Mouse (Mus musculus) CH12.LX (cell line): Measurements from ENCODE around the gene Xylb. TPM values are rescaled to one million over a fixed set of nuclear protein-coding genes. Genes with fewer than 3 reads are reported as not detected.

Experiments used
- DNase-seq: peaks from one replicate; pipeline ENCODE4 v3.0.0-alpha.2; 2013; ENCODE audit errors: extremely low read depth
- H3K27ac ChIP-seq: 2 replicates; pipeline ENCODE4 v1.5.1; 2012; ENCODE audit warnings: low read depth, mild to moderate bottlenecking, control low read depth, moderate library complexity; ENCODE audit not compliant: insufficient read depth
- H3K27me3 ChIP-seq: replicated peaks from 2 replicates; pipeline ENCODE3; 2012; ENCODE audit warnings: inconsistent platforms
- H3K36me3 ChIP-seq, 2 experiments: replicated peaks in 1 of 2; 2 replicates each; pipeline versions ENCODE3 to v1.6.1; 2012; ENCODE audit warnings: inconsistent platforms in 1 of 2, low read length in 1 of 2, mild to moderate bottlenecking in 1 of 2, mixed read lengths in 1 of 2, moderate library complexity in 1 of 2; ENCODE audit not compliant: control insufficient read depth in 1 of 2, insufficient read depth in 1 of 2
- H3K4me1 ChIP-seq, 2 experiments: 2 replicates each; pipeline ENCODE4 v1.6.1; 2012; ENCODE audit warnings: inconsistent platforms in 1 of 2, moderate library complexity in 1 of 2; ENCODE audit not compliant: insufficient read depth in 2 of 2, control insufficient read depth in 1 of 2
- H3K4me2 ChIP-seq: 2 replicates; pipeline ENCODE4 v1.6.1; 2012; ENCODE audit warnings: low read depth, mild to moderate bottlenecking, control low read depth; ENCODE audit not compliant: poor library complexity, insufficient read depth, severe bottlenecking
- H3K4me3 ChIP-seq, 3 experiments: fragments of 150-350 bp in 1 of 3; sonication (generic) in 1 of 3; replicated peaks in 1 of 3; 2 replicates each; pipeline versions ENCODE3 to v1.5.1; 2011 to 2012; ENCODE audit warnings: low read depth in 2 of 3, low read length in 2 of 3, mild to moderate bottlenecking in 2 of 3, moderate library complexity in 2 of 3, control low read depth in 1 of 3, improper control_type of control experiment in 1 of 3, inconsistent platforms in 1 of 3, mixed read lengths in 1 of 3; ENCODE audit not compliant: poor library complexity in 1 of 3
- H3K79me2 ChIP-seq: replicated peaks from 2 replicates; pipeline ENCODE4 v1.6.1; 2012; ENCODE audit warnings: mild to moderate bottlenecking, moderate library complexity; ENCODE audit not compliant: control insufficient read depth, poor library complexity, insufficient read depth, severe bottlenecking; ENCODE audit errors: extremely low read depth
- H3K9ac ChIP-seq: 2 replicates; pipeline ENCODE4 v1.6.1; 2012; ENCODE audit warnings: low read depth, mild to moderate bottlenecking, control low read depth, moderate library complexity; ENCODE audit not compliant: insufficient read depth
- H3K9me3 ChIP-seq: replicated peaks from 2 replicates; pipeline ENCODE3; 2012; ENCODE audit warnings: low read length, inconsistent platforms, mixed read lengths
- BHLHE40 ChIP-seq: IDR thresholded peaks from 2 replicates; pipeline ENCODE4 v1.6.1; 2011; ENCODE audit warnings: mild to moderate bottlenecking, low read depth, low read length, improper control_type of control experiment
- CHD2 ChIP-seq: IDR thresholded peaks from 2 replicates; pipeline ENCODE4 v1.6.1; 2011; ENCODE audit warnings: low read length, improper control_type of control experiment
- CTCF ChIP-seq, 2 experiments: IDR thresholded peaks in 1 of 2; conservative IDR thresholded peaks in 1 of 2; 2 replicates each; pipeline ENCODE4 v1.5.1; 2011 to 2012; ENCODE audit warnings: low read depth in 2 of 2, low read length in 2 of 2, improper control_type of control experiment in 1 of 2, inconsistent platforms in 1 of 2, mild to moderate bottlenecking in 1 of 2, moderate library complexity in 1 of 2
- ETS1 ChIP-seq: conservative IDR thresholded peaks from 2 replicates; pipeline ENCODE4 v1.6.1; 2012; ENCODE audit warnings: low read depth, mild to moderate bottlenecking, inconsistent platforms, low read length, improper control_type of control experiment, moderate library complexity
- HCFC1 ChIP-seq: IDR thresholded peaks from 2 replicates; pipeline ENCODE4 v1.6.1; 2012; ENCODE audit warnings: low read depth, mild to moderate bottlenecking, inconsistent platforms, low read length, improper control_type of control experiment
- KAT2A ChIP-seq: IDR thresholded peaks from 2 replicates; pipeline ENCODE4 v1.6.1; 2012; ENCODE audit warnings: low read length, improper control_type of control experiment, inconsistent platforms; ENCODE audit not compliant: insufficient replicate concordance
- MAFK ChIP-seq: IDR thresholded peaks from 2 replicates; pipeline ENCODE4 v1.6.1; 2011; ENCODE audit warnings: low read length, improper control_type of control experiment; ENCODE audit not compliant: insufficient replicate concordance
- MAX ChIP-seq: IDR thresholded peaks from 2 replicates; pipeline ENCODE4 v1.6.1; 2011; ENCODE audit warnings: low read length, improper control_type of control experiment
- MAZ ChIP-seq: IDR thresholded peaks from 2 replicates; pipeline ENCODE4 v1.6.1; 2012; ENCODE audit warnings: low read depth, mild to moderate bottlenecking, inconsistent platforms, low read length, improper control_type of control experiment, moderate library complexity
- NELFE ChIP-seq: IDR thresholded peaks from 2 replicates; pipeline ENCODE4 v1.6.1; 2011; ENCODE audit warnings: low read depth, low read length, improper control_type of control experiment
- SIN3A ChIP-seq: IDR thresholded peaks from 2 replicates; pipeline ENCODE4 v1.6.1; 2012; ENCODE audit warnings: low read length, improper control_type of control experiment, inconsistent platforms
- SMC3 ChIP-seq: IDR thresholded peaks from 2 replicates; pipeline ENCODE4 v1.6.1; 2011; ENCODE audit warnings: low read depth, low read length, improper control_type of control experiment
- USF1 ChIP-seq: IDR thresholded peaks from 2 replicates; pipeline ENCODE4 v1.6.1; 2014; ENCODE audit warnings: low read depth, mild to moderate bottlenecking, inconsistent platforms, low read length, improper control_type of control experiment
- USF2 ChIP-seq: conservative IDR thresholded peaks from 2 replicates; pipeline ENCODE4 v1.6.1; 2011; ENCODE audit warnings: low read depth, low read length, improper control_type of control experiment
- ZC3H11A ChIP-seq: IDR thresholded peaks from 2 replicates; pipeline ENCODE4 v1.6.1; 2012; ENCODE audit warnings: low read depth, mild to moderate bottlenecking, inconsistent platforms, low read length, improper control_type of control experiment
- ZKSCAN1 ChIP-seq: IDR thresholded peaks from 2 replicates; pipeline ENCODE4 v1.6.1; 2012; ENCODE audit warnings: low read depth, inconsistent platforms, low read length, improper control_type of control experiment, borderline replicate concordance
- ZMIZ1 ChIP-seq: IDR thresholded peaks from 2 replicates; pipeline ENCODE4 v1.6.1; 2012; ENCODE audit warnings: low read depth, mild to moderate bottlenecking, inconsistent platforms, low read length, improper control_type of control experiment
- dilution Hi-C: fragments of 300-500 bp; cut with MboI; formaldehyde crosslinking; loops from 2 replicates; pipeline ENCODE4 v1.14.3; 2020; ENCODE audit warnings: low sequenced_read_pairs; ENCODE audit not compliant: extremely low pct_unique_long_range_greater_than_20kb, extremely low pct_ligation_motif_present
- in situ Hi-C: fragments of 300-500 bp; cut with MboI; formaldehyde crosslinking; loops from 3 replicates; pipeline ENCODE4 v1.14.3; 2019; ENCODE audit warnings: low sequenced_read_pairs, low pct_ligation_motif_present, low pct_unique_long_range_greater_than_20kb, mixed read lengths
- polyA plus RNA-seq: library from polyadenylated mRNA; unstranded; fragments of >175 nt; gene quantifications from 2 replicates; pipeline ENCODE4 v1.2.1, GENCODE M21; 2012; ENCODE audit warnings: low read depth; ENCODE audit not compliant: insufficient read length
- total RNA-seq, 2 experiments: library from RNA; depleted of rRNA; stranded (reverse); fragments of 300-350 nt in 1 of 2; fragments of >200 nt in 1 of 2; gene quantifications; 2 replicates each; pipeline ENCODE4 v1.2.3; 2012 to 2014

Gene Xylb
- total and polyA plus RNA-seq, 3 experiments, result 2.5 to 7.1 (median 4.8) TPM

- TF ChIP-seq MAX (peak; percentile 17; the same call in 1 of the 2 replicates), ZMIZ1 (no peak), NELFE (no peak), HCFC1 (no peak)
These were observed 45.4 kb downstream of the Xylb start (continued) for GRCm38 (mm10) chr9:119402253-119403235.

DNA sequence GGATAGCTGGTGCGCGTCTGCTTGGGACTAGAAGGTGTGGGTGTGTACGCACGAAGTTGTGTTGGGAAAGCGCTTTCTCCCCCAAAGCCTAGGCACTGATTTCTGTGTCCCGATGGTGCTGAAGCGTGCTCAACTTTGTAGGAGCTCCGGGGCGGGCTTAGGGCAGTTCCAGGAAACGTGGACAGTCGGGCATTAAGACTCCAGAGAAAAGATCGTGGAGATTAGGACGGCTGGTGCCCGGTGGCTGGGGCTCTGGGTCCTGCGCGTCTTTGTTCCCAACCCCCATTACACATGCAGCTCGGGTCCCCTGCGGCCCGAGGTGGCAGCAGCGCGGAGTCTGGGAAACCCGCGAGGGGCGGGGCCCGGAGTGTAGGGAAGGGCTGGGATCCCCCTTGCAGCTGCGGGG is 46.1 kb downstream of the Xylb start:
- no peak overlapping the region for H3K9ac ChIP-seq

DNA sequence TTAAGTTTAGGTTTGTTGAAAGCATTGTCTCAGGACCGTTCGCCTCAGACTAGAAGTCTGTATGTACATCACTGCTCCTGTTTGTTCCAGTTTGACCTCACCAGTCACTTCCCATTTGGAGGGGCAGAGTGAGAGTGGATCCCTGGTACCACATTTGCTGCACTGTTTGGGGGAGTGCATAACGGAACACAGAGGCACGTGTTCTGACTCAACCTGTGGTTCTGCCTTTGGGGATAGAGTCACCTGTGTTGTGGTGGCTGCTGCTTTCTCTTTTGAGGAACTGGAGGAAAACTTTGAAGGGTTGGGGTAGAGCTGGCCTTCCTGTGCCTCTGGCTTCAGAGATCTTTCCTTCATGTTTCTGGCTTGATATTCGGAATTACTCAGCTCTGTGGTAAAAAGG is 46.9 kb downstream of the Xylb start:
- Histone ChIP-seq H3K4me2 (peak overlapping the region; percentile 54; the same call in 1 of the 2 replicates), H3K4me1 (peaks cover 0 to 29% of the 10 kb centered on the region in 2 experiments; a peak in 2 of 4 replicates), H3K27ac (no peak overlapping the region), H3K27me3 (peaks cover 63% of the 10 kb centered on the region), H3K9me3 (peaks cover 2% of the 10 kb centered on the region), H3K79me2 (no peaks in the 10 kb centered on the region), H3K9ac (no peak overlapping the region), H3K4me3 (no peak overlapping the region), H3K36me3 (no peaks in the 10 kb centered on the region)
- DNase-seq, result no peak
- dilution Hi-C loops (no loop called here), in situ Hi-C loops (no loop called here)
- no peak for TF ChIP-seq ZKSCAN1
- peak; percentile 39; the same call in 1 of the 2 replicates for TF ChIP-seq MAX
- no peak for TF ChIP-seq SIN3A
- no peak for TF ChIP-seq SMC3
- TF ChIP-seq MAZ, result no peak
- no peak for TF ChIP-seq ZC3H11A
- no peak for TF ChIP-seq USF1
- TF ChIP-seq BHLHE40, result peak; percentile 89
- no peak for TF ChIP-seq MAFK
- no peak for TF ChIP-seq CTCF (conservative IDR thresholded peaks at IDR 0.05 in 1 of 2, IDR thresholded peaks at IDR 0.05 in 1 of 2; ENCODE audit: low read depth in 2 of 2, low read length in 2 of 2)
- TF ChIP-seq ETS1, result peak; percentile 39; the same call in 1 of the 2 replicates
- no peak for TF ChIP-seq CHD2

More for the DNA sequence above, 46.1 kb downstream of the Xylb start:
- dilution Hi-C loops (no loop called here), in situ Hi-C loops (no loop called here)
- Histone ChIP-seq H3K36me3 (no peaks in the 10 kb centered on the region), H3K4me3 (peak overlapping the region; percentile 35 to 84 (median 65)), H3K79me2 (no peaks in the 10 kb centered on the region), H3K9me3 (peaks cover 3% of the 10 kb centered on the region), H3K4me1 (peaks cover 0 to 29% of the 10 kb centered on the region in 2 experiments; a peak in 2 of 4 replicates), H3K4me2 (peak overlapping the region; percentile 54), H3K27ac (no peak overlapping the region), H3K27me3 (peaks cover 61% of the 10 kb centered on the region)
- TF ChIP-seq USF2 (no peak), KAT2A (no peak), ZKSCAN1 (no peak), BHLHE40 (no peak), ETS1 (no peak)
- DNase-seq, result no peak
